Mouse (Mus musculus): Measurements from ENCODE around the gene Hsd17b3. TPM values are rescaled to one million over a fixed set of nuclear protein-coding genes. Genes with fewer than 3 reads are reported as not detected.
"Not testable (repeated sequence)": the region's sequence is repeated elsewhere in the genome, so short reads cannot be mapped to it uniquely, and the experiment has no call there.

Gene Hsd17b3
- polyA plus RNA-seq, 1 experiment from 2014 or later, result not detected

GRCm38 (mm10) chr13:64066653-64067052, 22.4 kb downstream of the Hsd17b3 start:
- no peaks in the 10 kb centered on the region for H3K27me3 ChIP-seq (ENCODE audit: control insufficient read depth, insufficient read depth, low read depth, low read length)
- no peak overlapping the region for H3K9ac ChIP-seq (ENCODE audit: low read depth, low read length)
- H3K4me1 ChIP-seq (ENCODE audit: control insufficient read depth, low read depth, low read length), result no peaks in the 10 kb centered on the region
- no peak for ATAC-seq (ENCODE audit: low read depth)
- H3K4me3 ChIP-seq (ENCODE audit: low read depth, low read length), result no peak overlapping the region
- H3K36me3 ChIP-seq (ENCODE audit: control insufficient read depth, insufficient read depth), result no peaks in the 10 kb centered on the region
- H3K4me2 ChIP-seq (ENCODE audit: low read depth, low read length), result no peak overlapping the region
- H3K27ac ChIP-seq (ENCODE audit: low read length), result no peak overlapping the region
- WGBS (ENCODE audit: insufficient replicate concordance), result 16% methylated on average over 3 of the region's 3 CpGs
- H3K9me3 ChIP-seq (replicated peaks; ENCODE audit: control insufficient read depth, low read length), result no peaks in the 10 kb centered on the region

- H3K9ac ChIP-seq (ENCODE audit: low read depth, low read length), result no peak overlapping the region
- H3K4me3 ChIP-seq (ENCODE audit: low read depth, low read length), result no peak overlapping the region
- no peak overlapping the region for H3K4me2 ChIP-seq (ENCODE audit: low read depth, low read length)
- no peaks in the 10 kb centered on the region for H3K9me3 ChIP-seq (replicated peaks; ENCODE audit: control insufficient read depth, low read length)
- H3K27me3 ChIP-seq (ENCODE audit: control insufficient read depth, insufficient read depth, low read depth, low read length), result no peaks in the 10 kb centered on the region
- no peaks in the 10 kb centered on the region for H3K4me1 ChIP-seq (ENCODE audit: control insufficient read depth, low read depth, low read length)
- no peaks in the 10 kb centered on the region for H3K36me3 ChIP-seq (ENCODE audit: control insufficient read depth, insufficient read depth)
- no peak for ATAC-seq (ENCODE audit: low read depth)
- no peak overlapping the region for H3K27ac ChIP-seq (ENCODE audit: low read length)
Measured at GRCm38 (mm10) chr13:64064276-64064675, 24.8 kb downstream of the Hsd17b3 start.

- no peaks in the 10 kb centered on the region for H3K4me1 ChIP-seq (ENCODE audit: control insufficient read depth, low read depth, low read length)
- H3K4me3 ChIP-seq (ENCODE audit: low read depth, low read length), result no peak overlapping the region
- 58% methylated on average over 5 of the region's 5 CpGs for WGBS (ENCODE audit: insufficient replicate concordance)
- no peak overlapping the region for H3K4me2 ChIP-seq (ENCODE audit: low read depth, low read length)
- H3K27ac ChIP-seq (ENCODE audit: low read length), result no peak overlapping the region
- H3K36me3 ChIP-seq (ENCODE audit: control insufficient read depth, insufficient read depth), result no peaks in the 10 kb centered on the region
- H3K9ac ChIP-seq (ENCODE audit: low read depth, low read length), result no peak overlapping the region
- H3K27me3 ChIP-seq (ENCODE audit: control insufficient read depth, insufficient read depth, low read depth, low read length), result no peaks in the 10 kb centered on the region
- no peak for ATAC-seq (ENCODE audit: low read depth)
- no peaks in the 10 kb centered on the region for H3K9me3 ChIP-seq (replicated peaks; ENCODE audit: control insufficient read depth, low read length)
Measured at GRCm38 (mm10) chr13:64060935-64061506, 28.0 kb downstream of the Hsd17b3 start.

- H3K27me3 ChIP-seq (ENCODE audit: control insufficient read depth, insufficient read depth, low read depth, low read length), result no peaks in the 10 kb centered on the region
- WGBS (ENCODE audit: insufficient replicate concordance), result 26% methylated on average over 1 of the region's 1 CpGs
- no peak overlapping the region for H3K9ac ChIP-seq (ENCODE audit: low read depth, low read length)
- peak; percentile 56; the same call in 1 of the 2 replicates for ATAC-seq (ENCODE audit: low read depth)
- H3K9me3 ChIP-seq (replicated peaks; ENCODE audit: control insufficient read depth, low read length), result no peaks in the 10 kb centered on the region
- no peak overlapping the region for H3K4me3 ChIP-seq (ENCODE audit: low read depth, low read length)
- no peak overlapping the region for H3K4me2 ChIP-seq (ENCODE audit: low read depth, low read length)
- H3K36me3 ChIP-seq (ENCODE audit: control insufficient read depth, insufficient read depth), result no peaks in the 10 kb centered on the region
- peaks cover 2% of the 10 kb centered on the region; the same call in 1 of the 2 replicates for H3K4me1 ChIP-seq (ENCODE audit: control insufficient read depth, low read depth, low read length)
- H3K27ac ChIP-seq (ENCODE audit: low read length), result no peak overlapping the region
Measured at GRCm38 (mm10) chr13:64053959-64054358, 35.1 kb downstream of the Hsd17b3 start.

GRCm38 (mm10) chr13:64052281-64052680, 36.7 kb downstream of the Hsd17b3 start:
- not testable (repeated sequence) for H3K36me3 ChIP-seq (ENCODE audit: control insufficient read depth, insufficient read depth); ATAC-seq (ENCODE audit: low read depth); H3K27ac ChIP-seq (ENCODE audit: low read length); H3K4me3 ChIP-seq (ENCODE audit: low read depth, low read length); H3K9ac ChIP-seq (ENCODE audit: low read depth, low read length); H3K4me1 ChIP-seq (ENCODE audit: control insufficient read depth, low read depth, low read length); H3K4me2 ChIP-seq (ENCODE audit: low read depth, low read length); H3K27me3 ChIP-seq (ENCODE audit: control insufficient read depth, insufficient read depth, low read depth, low read length); H3K9me3 ChIP-seq (replicated peaks; ENCODE audit: control insufficient read depth, low read length)
- 47% methylated on average over 2 of the region's 2 CpGs for WGBS (ENCODE audit: insufficient replicate concordance)

GRCm38 (mm10) chr13:64050895-64051294, 38.1 kb downstream of the Hsd17b3 start:
- H3K9ac ChIP-seq (ENCODE audit: low read depth, low read length), result no peak overlapping the region
- H3K27me3 ChIP-seq (ENCODE audit: control insufficient read depth, insufficient read depth, low read depth, low read length), result no peaks in the 10 kb centered on the region
- no peak overlapping the region for H3K27ac ChIP-seq (ENCODE audit: low read length)
- no peaks in the 10 kb centered on the region for H3K36me3 ChIP-seq (ENCODE audit: control insufficient read depth, insufficient read depth)
- H3K4me1 ChIP-seq (ENCODE audit: control insufficient read depth, low read depth, low read length), result peaks cover 2% of the 10 kb centered on the region; the same call in 1 of the 2 replicates
- no peak for ATAC-seq (ENCODE audit: low read depth)
- WGBS (ENCODE audit: insufficient replicate concordance), result 50% methylated on average over 4 of the region's 4 CpGs
- H3K4me3 ChIP-seq (ENCODE audit: low read depth, low read length), result no peak overlapping the region
- H3K9me3 ChIP-seq (replicated peaks; ENCODE audit: control insufficient read depth, low read length), result no peaks in the 10 kb centered on the region
- H3K4me2 ChIP-seq (ENCODE audit: low read depth, low read length), result no peak overlapping the region

- no peak for ATAC-seq (ENCODE audit: low read depth)
- Histone ChIP-seq H3K36me3 (ENCODE audit: control insufficient read depth, insufficient read depth) (no peaks in the 10 kb centered on the region), H3K9ac (ENCODE audit: low read depth, low read length) (no peak overlapping the region), H3K4me3 (ENCODE audit: low read depth, low read length) (no peak overlapping the region), H3K27me3 (ENCODE audit: control insufficient read depth, insufficient read depth, low read depth, low read length) (no peaks in the 10 kb centered on the region), H3K4me1 (ENCODE audit: control insufficient read depth, low read depth, low read length) (peaks cover 2% of the 10 kb centered on the region; the same call in 1 of the 2 replicates), H3K27ac (ENCODE audit: low read length) (no peak overlapping the region), H3K4me2 (ENCODE audit: low read depth, low read length) (no peak overlapping the region), H3K9me3 (replicated peaks; ENCODE audit: control insufficient read depth, low read length) (no peaks in the 10 kb centered on the region)
Measured at GRCm38 (mm10) chr13:64049535-64049934, 39.5 kb downstream of the Hsd17b3 start.

GRCm38 (mm10) chr13:64048467-64048866, 40.6 kb downstream of the Hsd17b3 start:
- Histone ChIP-seq H3K9ac (ENCODE audit: low read depth, low read length) (no peak overlapping the region), H3K4me2 (ENCODE audit: low read depth, low read length) (no peak overlapping the region), H3K4me3 (ENCODE audit: low read depth, low read length) (no peak overlapping the region), H3K27me3 (ENCODE audit: control insufficient read depth, insufficient read depth, low read depth, low read length) (no peaks in the 10 kb centered on the region), H3K36me3 (ENCODE audit: control insufficient read depth, insufficient read depth) (no peaks in the 10 kb centered on the region), H3K9me3 (replicated peaks; ENCODE audit: control insufficient read depth, low read length) (no peaks in the 10 kb centered on the region), H3K27ac (ENCODE audit: low read length) (no peak overlapping the region), H3K4me1 (ENCODE audit: control insufficient read depth, low read depth, low read length) (peaks cover 2% of the 10 kb centered on the region; the same call in 1 of the 2 replicates)
- 57% methylated on average over 2 of the region's 2 CpGs for WGBS (ENCODE audit: insufficient replicate concordance)
- ATAC-seq (ENCODE audit: low read depth), result no peak

GRCm38 (mm10) chr13:64039976-64040375, 49.1 kb downstream of the Hsd17b3 start:
- WGBS (ENCODE audit: insufficient replicate concordance), result 18% methylated on average over 10 of the region's 10 CpGs
- no peaks in the 10 kb centered on the region for H3K4me1 ChIP-seq (ENCODE audit: control insufficient read depth, low read depth, low read length)
- no peak overlapping the region for H3K4me3 ChIP-seq (ENCODE audit: low read depth, low read length)
- no peaks in the 10 kb centered on the region for H3K36me3 ChIP-seq (ENCODE audit: control insufficient read depth, insufficient read depth)
- no peaks in the 10 kb centered on the region for H3K27me3 ChIP-seq (ENCODE audit: control insufficient read depth, insufficient read depth, low read depth, low read length)
- no peak for ATAC-seq (ENCODE audit: low read depth)
- H3K9me3 ChIP-seq (replicated peaks; ENCODE audit: control insufficient read depth, low read length), result no peaks in the 10 kb centered on the region
- H3K27ac ChIP-seq (ENCODE audit: low read length), result no peak overlapping the region
- no peak overlapping the region for H3K4me2 ChIP-seq (ENCODE audit: low read depth, low read length)
- H3K9ac ChIP-seq (ENCODE audit: low read depth, low read length), result no peak overlapping the region
